Mouse (Mus musculus): ENCODE data around the gene Smyd3.

- TF ChIP-seq CTCF (IDR thresholded peaks at IDR 0.05; ENCODE audit: borderline replicate concordance, extremely low read depth, insufficient read depth, insufficient read length) = no peak
- TF ChIP-seq POLR2A (IDR thresholded peaks at IDR 0.05; ENCODE audit: borderline replicate concordance, extremely low read depth, insufficient read depth, insufficient read length, poor library complexity, severe bottlenecking) = no peak
Observed at GRCm38 (mm10) chr1:179252611-179253010, 265.2 kb downstream of the Smyd3 start.
